Mouse (Mus musculus) kidney, adult 2 months (tissue): Measurements from ENCODE around the gene Mgat4b. TPM values are rescaled to one million over a fixed set of nuclear protein-coding genes. Genes with fewer than 3 reads are reported as not detected.

Source experiments
- DNase-seq: peaks from one replicate; pipeline ENCODE4 v3.0.0; 2021
- H3K27ac ChIP-seq: fragments of 200-500 bp; 2 replicates; pipeline ENCODE4 v1.5.1; 2012; ENCODE audit warnings: low read depth, low read length, control low read depth, inconsistent platforms; ENCODE audit not compliant: insufficient read depth
- H3K27me3 ChIP-seq: fragments of 200-500 bp; replicated peaks from 2 replicates; pipeline ENCODE4 v1.6.1; 2012; ENCODE audit warnings: mild to moderate bottlenecking, moderate library complexity, low read length, inconsistent platforms; ENCODE audit not compliant: control insufficient read depth, insufficient read depth
- H3K36me3 ChIP-seq: fragments of 200-500 bp; 2 replicates; pipeline ENCODE4 v1.6.1; 2012; ENCODE audit warnings: mild to moderate bottlenecking, moderate library complexity, low read length, inconsistent platforms; ENCODE audit not compliant: control insufficient read depth, insufficient read depth
- H3K4me1 ChIP-seq: fragments of 200-500 bp; 2 replicates; pipeline ENCODE4 v1.6.1; 2011; ENCODE audit warnings: low read length; ENCODE audit not compliant: control insufficient read depth, insufficient read depth
- H3K4me3 ChIP-seq: fragments of 200-500 bp; 2 replicates; pipeline ENCODE4 v1.5.1; 2011; ENCODE audit warnings: mild to moderate bottlenecking, low read depth, low read length, control low read depth; ENCODE audit not compliant: insufficient read depth
- CTCF ChIP-seq: fragments of 200-500 bp; conservative IDR thresholded peaks from 2 replicates; pipeline ENCODE4 v1.5.1; 2011; ENCODE audit warnings: low read depth, mild to moderate bottlenecking, control low read depth, low read length, moderate library complexity, mixed read lengths; ENCODE audit not compliant: insufficient read depth, insufficient read length
- POLR2A ChIP-seq: fragments of 200-500 bp; IDR thresholded peaks from one replicate; pipeline ENCODE4 v1.6.1; 2011; ENCODE audit warnings: low read depth, low read length, control low read depth
- WGBS: fragments of 180-500 bp; shearing (Covaris S2); methylation state at CpG from one replicate; pipeline ENCODE4 v1.1.7; 2018; 5-methylcytosine and 5-hydroxymethylcytosine counted together
- polyA plus RNA-seq: library from polyadenylated mRNA; depleted of rRNA; stranded (reverse); fragments of >200 nt; gene quantifications from 2 replicates; pipeline ENCODE4 v1.2.3, GENCODE M21; 2012

Gene Mgat4b
- polyA plus RNA-seq, 1 experiment, result 85.4 TPM

DNA sequence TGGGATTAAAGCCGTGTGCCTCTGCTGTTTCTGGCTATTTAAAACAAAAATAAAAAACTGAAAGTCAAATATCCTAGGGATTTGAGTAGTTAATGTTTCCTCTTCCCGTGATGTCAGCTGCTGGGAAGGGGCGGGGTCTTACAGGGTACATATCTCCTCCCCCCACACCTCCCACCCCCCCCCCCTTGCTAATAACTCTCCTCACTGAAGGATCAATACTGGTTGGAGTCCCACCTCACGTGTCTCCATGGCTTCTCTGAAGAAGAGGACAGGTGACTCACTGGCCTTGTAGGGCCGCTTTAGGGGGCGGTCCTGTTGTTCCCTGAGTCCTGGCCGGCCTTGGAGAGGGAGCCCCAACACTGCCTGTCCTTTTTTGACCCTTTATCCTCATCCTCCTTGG, 22.0 kb upstream of the Mgat4b start:
- Histone ChIP-seq H3K27ac (0 out of 2 replicates have a peak overlapping the region, but pooled peaks have one; percentile 12), H3K36me3 (no peaks in the 10 kb centered on the region), H3K4me1 (peaks cover 17% of the 10 kb centered on the region), H3K4me3 (peak overlapping the region; percentile 3; the same call in 1 of the 2 replicates), H3K27me3 (no peaks in the 10 kb centered on the region)
- DNase-seq, result peak; percentile 39
- 44% methylated on average over 7 of the region's 7 CpGs for WGBS
- TF ChIP-seq CTCF (no peak), POLR2A (no peak)

DNA sequence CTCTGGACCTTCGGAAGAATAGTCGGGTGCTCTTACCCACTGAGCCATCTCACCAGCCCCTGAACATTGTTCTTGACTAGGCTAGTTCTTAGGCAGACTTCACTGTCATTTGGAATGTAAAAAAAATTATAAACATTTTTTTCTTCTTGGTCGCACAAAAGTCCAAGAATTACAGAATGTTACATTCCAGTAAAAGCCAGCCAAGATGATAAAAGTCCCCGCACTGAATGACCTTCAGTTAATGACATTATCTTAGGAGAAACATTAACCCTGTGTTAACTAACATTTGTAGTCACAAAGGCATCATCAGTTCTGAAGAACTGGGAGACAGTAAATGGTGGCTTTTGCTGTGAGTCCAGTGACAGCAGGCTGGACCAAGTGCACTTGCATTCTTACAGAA, 20.3 kb upstream of the Mgat4b start:
- peak overlapping the region; percentile 80 for H3K27ac ChIP-seq
- H3K4me1 ChIP-seq, result peaks cover 7% of the 10 kb centered on the region; the same call in 1 of the 2 replicates
- no peaks in the 10 kb centered on the region for H3K27me3 ChIP-seq
- peak; percentile 68 for DNase-seq
- H3K36me3 ChIP-seq, result no peaks in the 10 kb centered on the region
- TF ChIP-seq CTCF, result no peak
- no peak for TF ChIP-seq POLR2A
- 31% methylated on average over 4 of the region's 4 CpGs for WGBS
- no peak overlapping the region for H3K4me3 ChIP-seq

DNA sequence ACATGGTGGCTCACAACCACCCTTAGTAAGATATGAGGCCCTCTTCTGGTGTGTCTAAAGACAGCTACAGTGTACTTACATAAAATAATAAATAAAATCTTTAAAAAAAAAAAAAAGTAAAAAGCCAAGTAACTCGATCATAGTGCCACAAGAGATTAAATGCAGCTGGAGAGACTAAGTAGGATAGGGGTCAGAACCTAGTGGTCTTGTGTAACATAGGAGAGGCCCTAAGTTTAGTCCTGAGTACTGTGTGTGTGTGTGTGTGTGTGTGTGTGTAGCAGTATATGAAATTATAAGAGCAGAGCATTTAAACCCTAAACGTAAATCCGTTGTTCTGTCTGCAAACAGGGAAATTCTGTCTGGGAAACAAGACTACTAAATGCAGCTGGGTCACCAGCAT, 18.4 kb upstream of the Mgat4b start:
- no peak for TF ChIP-seq CTCF
- TF ChIP-seq POLR2A, result no peak
- WGBS, result 75% methylated on average over 3 of the region's 3 CpGs
- DNase-seq, result no peak
- Histone ChIP-seq H3K27ac (no peak overlapping the region), H3K4me1 (peaks cover 7% of the 10 kb centered on the region; the same call in 1 of the 2 replicates), H3K27me3 (no peaks in the 10 kb centered on the region), H3K36me3 (no peaks in the 10 kb centered on the region), H3K4me3 (no peak overlapping the region)

DNA sequence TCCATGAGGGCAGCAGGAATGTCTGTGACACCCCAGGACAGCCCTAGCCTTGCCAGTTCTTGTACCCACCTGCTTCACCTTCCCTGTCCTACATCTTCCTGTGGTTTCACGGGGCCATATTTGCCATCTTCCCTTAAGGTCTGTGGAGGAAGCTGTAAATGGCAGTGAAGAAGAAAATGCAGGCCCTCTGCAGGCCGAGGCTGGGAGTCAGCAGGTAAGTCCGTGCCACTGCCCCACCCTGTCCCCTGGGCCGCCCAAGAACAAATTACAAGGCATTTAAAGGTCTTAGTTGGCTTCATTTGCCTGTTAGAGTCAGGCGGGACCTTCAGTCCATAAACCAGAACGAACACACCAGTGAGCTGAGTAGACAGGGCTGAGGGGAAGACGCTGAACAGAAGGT, 16.6 kb upstream of the Mgat4b start:
- no peak overlapping the region for H3K4me3 ChIP-seq
- no peak for DNase-seq
- 82% methylated on average over 7 of the region's 7 CpGs for WGBS
- TF ChIP-seq POLR2A, result no peak
- no peak for TF ChIP-seq CTCF
- H3K27ac ChIP-seq, result no peak overlapping the region
- no peaks in the 10 kb centered on the region; the same call in 1 of the 2 replicates for H3K36me3 ChIP-seq
- peaks cover 10% of the 10 kb centered on the region; the same call in 1 of the 2 replicates for H3K4me1 ChIP-seq
- no peaks in the 10 kb centered on the region for H3K27me3 ChIP-seq

DNA sequence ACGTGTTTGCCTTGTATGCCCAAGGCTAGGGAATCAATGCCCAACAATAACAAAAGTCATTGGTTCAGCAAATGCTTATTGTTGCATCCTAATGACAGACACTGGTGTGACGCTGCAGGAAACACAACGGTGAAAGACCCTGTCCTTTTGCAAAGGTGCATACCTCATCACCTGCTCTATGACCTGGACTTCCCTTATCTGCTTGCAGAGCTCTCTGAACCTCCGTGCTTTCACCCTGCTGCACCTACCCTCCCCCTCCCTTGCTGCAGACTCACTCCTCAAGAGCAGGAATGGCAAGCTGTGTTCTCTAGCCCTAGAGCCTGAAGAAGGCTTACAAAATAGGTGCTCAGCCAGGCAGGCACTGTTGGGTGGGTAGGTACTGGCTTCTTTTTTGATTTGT, 15.9 kb upstream of the Mgat4b start:
- no peak for DNase-seq
- Histone ChIP-seq H3K27me3 (no peaks in the 10 kb centered on the region), H3K4me3 (no peak overlapping the region), H3K4me1 (peaks cover 11% of the 10 kb centered on the region; the same call in 1 of the 2 replicates), H3K36me3 (peaks cover 2% of the 10 kb centered on the region; the same call in 1 of the 2 replicates), H3K27ac (no peak overlapping the region)
- TF ChIP-seq CTCF (no peak), POLR2A (no peak)
- 62% methylated on average over 4 of the region's 4 CpGs for WGBS

DNA sequence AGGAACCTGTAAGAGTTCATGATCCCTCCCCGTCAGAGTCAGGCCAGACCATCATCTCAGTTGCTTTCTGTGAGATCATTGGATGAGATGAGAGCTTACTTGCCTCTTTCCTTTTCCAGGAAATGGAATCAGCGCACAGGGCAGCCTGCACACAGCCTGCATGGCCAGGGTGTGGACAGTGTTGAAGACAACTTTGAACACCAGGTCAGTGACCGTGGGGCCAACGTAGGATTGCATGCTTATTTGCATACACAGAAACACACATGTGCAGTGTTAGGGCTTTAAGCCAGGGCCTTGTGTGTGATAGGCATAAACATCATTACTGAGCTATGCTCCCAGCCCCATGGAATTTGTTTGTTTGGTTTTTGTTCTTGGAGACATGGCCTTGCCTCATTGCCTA, 13.2 kb upstream of the Mgat4b start:
- H3K36me3 ChIP-seq, result peaks cover 23% of the 10 kb centered on the region
- H3K4me1 ChIP-seq, result peaks cover 3% of the 10 kb centered on the region; the same call in 1 of the 2 replicates
- no peaks in the 10 kb centered on the region for H3K27me3 ChIP-seq
- no peak for TF ChIP-seq POLR2A
- TF ChIP-seq CTCF, result no peak
- no peak overlapping the region for H3K27ac ChIP-seq
- peak; percentile 49 for DNase-seq
- 58% methylated on average over 4 of the region's 4 CpGs for WGBS
- no peak overlapping the region for H3K4me3 ChIP-seq

DNA sequence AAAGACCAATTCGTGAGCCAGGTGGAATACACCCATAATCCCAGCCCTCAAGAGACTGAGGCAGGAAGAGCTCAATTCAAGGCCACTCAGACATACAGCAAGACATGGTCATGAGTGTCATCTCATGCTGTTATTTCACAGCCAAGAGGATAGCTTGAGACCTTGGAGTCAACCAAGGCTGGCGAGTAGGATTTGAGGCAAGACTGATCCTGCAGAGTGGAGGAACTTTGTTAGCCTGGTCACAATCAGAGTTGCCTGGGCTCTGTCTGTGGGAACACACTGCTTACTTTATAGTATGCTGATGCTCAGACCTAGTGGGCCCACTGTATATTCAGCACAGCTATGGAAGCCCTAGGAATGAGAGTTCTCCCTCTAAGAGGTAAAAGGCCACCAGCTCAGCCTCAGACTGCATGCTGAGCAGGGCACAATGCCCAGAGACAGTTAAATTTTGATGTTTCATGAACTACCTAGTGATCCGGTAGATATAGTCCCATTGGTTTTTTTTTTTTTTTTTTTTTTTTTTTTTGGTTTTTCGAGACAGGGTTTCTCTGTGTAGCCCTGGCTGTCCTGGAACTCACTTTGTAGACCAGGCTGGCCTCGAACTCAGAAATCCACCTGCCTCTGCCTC, 12.4 kb upstream of the Mgat4b start:
- no peak overlapping the region for H3K27ac ChIP-seq
- peaks cover 26% of the 10 kb centered on the region for H3K36me3 ChIP-seq
- no peak overlapping the region for H3K4me3 ChIP-seq
- peak; percentile 61 for DNase-seq
- 74% methylated on average over 4 of the region's 5 CpGs for WGBS
- TF ChIP-seq POLR2A, result no peak
- TF ChIP-seq CTCF, result no peak
- peaks cover 3% of the 10 kb centered on the region; the same call in 1 of the 2 replicates for H3K4me1 ChIP-seq
- no peaks in the 10 kb centered on the region for H3K27me3 ChIP-seq
